Mouse (Mus musculus) heart, embryonic 13.5 days (tissue): ENCODE measurements around the gene Cstf1. TPM values are rescaled to one million over a fixed set of nuclear protein-coding genes. Genes with fewer than 3 reads are reported as not detected.

Experiments used
- ATAC-seq: fragments of 200-750 bp; cut with Nextera tagmentation; 2 replicates; pipeline ENCODE4 v1.8.0; 2017; ENCODE audit warnings: moderate TSS enrichment; ENCODE audit not compliant: insufficient number of reproducible peaks, low FRiP score, low TSS enrichment; ENCODE audit errors: extremely low read depth
- H3K27ac ChIP-seq: fragments of 300-500 bp; sonication (generic); replicated peaks from 2 replicates; pipeline ENCODE4 v1.5.1; 2015; ENCODE audit warnings: moderate library complexity, mild to moderate bottlenecking, inconsistent platforms
- H3K27me3 ChIP-seq: fragments of 300-500 bp; sonication (generic); replicated peaks from 2 replicates; pipeline ENCODE4 v1.6.1; 2015; ENCODE audit warnings: mild to moderate bottlenecking, inconsistent platforms
- H3K36me3 ChIP-seq: fragments of 300-500 bp; sonication (generic); 2 replicates; pipeline ENCODE4 v1.6.1; 2015; ENCODE audit warnings: mild to moderate bottlenecking, inconsistent platforms
- H3K4me1 ChIP-seq: fragments of 300-500 bp; sonication (generic); 2 replicates; pipeline ENCODE4 v1.6.1; 2015; ENCODE audit warnings: inconsistent platforms
- H3K4me2 ChIP-seq: fragments of 300-500 bp; sonication (generic); 2 replicates; pipeline ENCODE4 v1.6.1; 2015; ENCODE audit warnings: inconsistent platforms, mild to moderate bottlenecking, moderate library complexity
- H3K4me3 ChIP-seq: fragments of 300-500 bp; sonication (generic); 2 replicates; pipeline ENCODE4 v1.5.1; 2015; ENCODE audit warnings: moderate library complexity, mild to moderate bottlenecking, inconsistent platforms
- H3K9ac ChIP-seq: fragments of 300-500 bp; sonication (generic); 2 replicates; pipeline ENCODE4 v1.6.1; 2015; ENCODE audit warnings: inconsistent platforms, mild to moderate bottlenecking, moderate library complexity
- H3K9me3 ChIP-seq: fragments of 300-500 bp; sonication (generic); 2 replicates; pipeline ENCODE4 v1.6.1; 2016; ENCODE audit warnings: inconsistent platforms
- WGBS: fragments of 180-500 bp; shearing (Covaris S2); methylation state at CpG from one replicate; pipeline ENCODE4 v1.1.7; 2015; ENCODE audit warnings: mixed read lengths; 5-methylcytosine and 5-hydroxymethylcytosine counted together
- polyA plus RNA-seq: library from polyadenylated mRNA; unstranded; fragments of >200 nt; fragmentation: Nextera tagmentation; extraction: Ambion mirVana; gene quantifications from 2 replicates; pipeline ENCODE4 v1.2.1, GENCODE M21; 2015

Gene Cstf1
- polyA plus RNA-seq: 27.5 and 28.0 TPM in 2 replicates

DNA sequence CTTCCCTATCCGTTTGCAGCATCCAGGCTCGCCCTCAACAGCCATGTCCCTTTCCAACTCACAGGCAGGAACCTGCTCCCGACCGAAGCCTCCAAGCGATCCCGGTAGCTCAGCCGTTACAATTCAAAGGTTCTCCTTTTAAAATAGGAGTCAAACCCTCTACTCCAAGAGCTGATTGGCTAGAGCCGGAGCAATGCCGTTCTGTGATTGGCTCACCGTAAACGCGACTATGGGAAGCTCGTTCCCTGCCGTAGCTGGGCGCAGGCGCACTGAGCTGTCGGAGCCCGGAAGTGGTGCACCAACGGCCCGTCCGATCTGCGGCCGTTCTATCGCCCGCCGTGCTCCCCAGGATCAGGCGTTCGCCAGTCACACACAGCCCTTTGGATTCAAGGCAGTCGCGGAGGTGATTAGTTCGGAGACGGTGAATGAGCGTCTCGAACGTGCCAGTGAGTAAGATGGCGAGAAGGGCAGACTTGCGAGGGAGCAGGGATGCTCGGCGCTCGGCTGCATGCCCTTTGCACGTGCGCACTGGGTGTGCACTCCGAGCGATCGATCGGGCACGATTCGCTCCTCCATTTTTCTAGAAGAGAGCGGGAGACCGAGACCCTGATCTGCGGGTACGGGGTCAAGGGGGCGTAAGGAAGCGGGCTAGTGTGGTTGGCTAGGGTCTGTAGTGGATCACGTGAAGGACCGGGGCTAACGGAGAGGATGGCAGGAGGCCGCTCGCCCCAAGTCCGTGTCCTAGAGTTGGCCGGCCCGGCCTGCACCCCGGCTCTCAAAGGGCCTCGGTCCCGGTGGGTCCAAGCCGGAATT, at the start of gene Cstf1, which contains the start of gene Aurka:
Gene Cstf1 (plus strand): TSS at position 271 of the 813 bp plus-strand sequence.
Gene Aurka (minus strand): TSS at position 125 of the 813 bp plus-strand sequence.
- under 1% methylated on average over 66 of the region's 66 CpGs for WGBS
- peak within 1 kb of the TSS; percentile 97 for H3K4me3 ChIP-seq
- H3K9me3 ChIP-seq: no peaks in the 10 kb centered on the region
- peak within 1 kb of the TSS; percentile 97 for H3K9ac ChIP-seq
- H3K4me2 ChIP-seq: peak within 1 kb of the TSS; percentile 81
- H3K4me1 ChIP-seq: peaks cover 44% of the 10 kb centered on the region
- peaks cover 65% of the 10 kb centered on the region for H3K36me3 ChIP-seq
- H3K27ac ChIP-seq: peak within 1 kb of the TSS; percentile 75
- ATAC-seq: peak; percentile 90
- H3K27me3 ChIP-seq: no peaks in the 10 kb centered on the region

DNA sequence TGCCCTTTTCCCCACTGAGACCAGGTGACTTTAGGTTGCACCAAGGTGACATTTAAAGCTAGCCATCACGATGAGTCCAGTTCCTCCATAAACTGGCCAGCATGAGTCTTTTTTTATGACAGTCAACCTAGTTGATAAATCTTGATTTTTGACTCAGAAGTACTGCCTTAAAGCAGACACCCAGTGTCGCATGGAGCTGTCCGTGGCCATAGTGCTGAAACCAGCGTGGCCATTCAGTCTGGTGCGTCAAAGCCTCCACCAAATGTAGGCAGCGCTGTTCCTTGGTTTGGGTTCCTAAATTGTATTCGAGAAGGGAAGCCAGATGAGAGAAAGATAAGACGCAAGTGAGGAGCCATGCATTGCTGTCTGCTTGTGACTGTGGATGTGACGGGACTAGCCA, 49.6 kb upstream of the Cstf1 start:
- Histone ChIP-seq H3K9me3 (no peaks in the 10 kb centered on the region), H3K27me3 (peaks cover 16% of the 10 kb centered on the region; the same call in 1 of the 2 replicates), H3K27ac (no peak overlapping the region), H3K4me1 (no peaks in the 10 kb centered on the region), H3K4me3 (no peak overlapping the region), H3K9ac (no peak overlapping the region), H3K4me2 (no peak overlapping the region), H3K36me3 (no peaks in the 10 kb centered on the region)
- no peak for ATAC-seq
- WGBS: 13% methylated on average over 9 of the region's 9 CpGs

DNA sequence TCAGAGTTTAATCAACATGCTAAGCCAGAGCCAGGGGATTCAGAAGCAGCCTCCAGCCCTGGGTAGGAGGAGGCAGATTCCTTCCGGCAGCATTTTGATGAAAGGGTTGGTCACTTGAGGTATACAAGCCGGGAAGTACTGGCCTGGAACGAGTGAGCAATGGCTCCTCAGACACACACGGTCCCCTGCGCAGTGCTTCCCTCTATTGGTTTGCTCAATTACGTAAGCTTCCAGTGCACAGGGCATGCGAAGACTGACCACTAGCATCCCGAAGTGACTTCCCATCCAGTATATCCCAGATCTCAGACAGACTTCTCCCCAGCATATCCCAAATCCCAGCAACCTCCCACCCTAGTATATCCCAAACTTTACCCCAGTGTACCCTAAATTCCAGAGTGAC, 42.2 kb upstream of the Cstf1 start:
- WGBS: 50% methylated on average over 8 of the region's 8 CpGs
- H3K36me3 ChIP-seq: no peaks in the 10 kb centered on the region
- H3K9ac ChIP-seq: no peak overlapping the region
- no peaks in the 10 kb centered on the region for H3K4me1 ChIP-seq
- H3K4me3 ChIP-seq: no peak overlapping the region
- H3K9me3 ChIP-seq: no peaks in the 10 kb centered on the region
- ATAC-seq: no peak
- H3K27me3 ChIP-seq: peaks cover 51% of the 10 kb centered on the region
- no peak overlapping the region for H3K4me2 ChIP-seq
- no peak overlapping the region for H3K27ac ChIP-seq

DNA sequence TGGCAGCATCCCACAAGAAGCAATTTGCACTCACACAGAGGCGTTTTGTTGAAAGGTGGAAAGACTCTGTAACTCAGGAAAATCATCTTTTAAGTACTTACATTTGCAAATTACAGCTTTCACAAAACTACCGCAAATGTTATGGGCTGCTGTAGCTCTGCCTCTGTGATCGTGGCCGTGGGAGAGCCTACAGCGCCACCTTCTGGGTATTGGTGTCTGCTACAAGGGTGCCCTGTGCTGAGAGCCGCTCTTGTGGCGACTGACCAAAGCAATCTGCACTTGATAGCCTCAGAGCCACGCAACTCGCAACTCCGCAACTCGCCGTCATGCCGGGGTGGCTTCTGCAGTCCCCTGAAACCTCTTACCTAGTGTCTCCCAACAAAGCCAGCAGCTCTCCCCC, 41.3 kb upstream of the Cstf1 start:
- Histone ChIP-seq H3K4me1 (no peaks in the 10 kb centered on the region), H3K27me3 (peaks cover 47% of the 10 kb centered on the region), H3K9me3 (no peaks in the 10 kb centered on the region), H3K9ac (no peak overlapping the region), H3K36me3 (no peaks in the 10 kb centered on the region), H3K27ac (no peak overlapping the region), H3K4me2 (peak overlapping the region; percentile 29), H3K4me3 (no peak overlapping the region)
- ATAC-seq: no peak
- WGBS: 6% methylated on average over 13 of the region's 13 CpGs

DNA sequence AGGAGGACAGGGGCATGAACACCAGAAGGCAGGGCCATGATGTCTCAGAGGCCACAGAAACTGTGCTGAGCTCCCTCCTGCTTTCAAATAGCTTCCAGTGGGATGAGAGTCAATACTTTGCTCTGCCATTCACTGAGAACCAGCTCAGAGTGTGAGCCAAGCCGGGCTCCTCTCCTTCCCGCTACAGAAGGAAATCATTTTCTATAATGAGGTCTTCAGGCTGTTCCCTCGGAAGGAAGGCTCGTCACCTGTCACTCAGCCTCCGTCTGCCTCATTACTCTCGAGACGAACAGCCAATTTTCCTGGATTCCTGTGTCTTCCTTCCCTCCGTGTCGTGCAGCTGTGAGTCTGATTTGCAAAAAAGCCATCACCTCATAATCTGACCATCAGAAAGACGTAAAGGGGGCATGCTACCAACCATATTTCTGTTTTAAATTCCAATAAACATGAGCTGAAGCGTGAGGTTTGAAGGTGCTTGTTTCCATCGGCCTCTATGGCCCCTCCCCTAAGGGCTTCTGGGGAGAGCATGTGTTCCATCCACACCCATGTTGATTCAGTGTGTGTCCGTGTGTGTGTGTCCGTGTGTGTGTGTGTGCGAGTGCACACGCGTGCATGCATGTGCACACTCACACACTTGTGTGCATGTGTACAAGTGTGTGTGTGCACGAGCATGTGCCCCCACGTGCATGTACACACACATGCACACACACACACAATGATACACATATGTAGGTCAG, 32.1 kb upstream of the Cstf1 start:
- Histone ChIP-seq H3K9ac (no peak overlapping the region), H3K27ac (no peak overlapping the region)
- WGBS: 81% methylated on average over 19 of the region's 19 CpGs

DNA sequence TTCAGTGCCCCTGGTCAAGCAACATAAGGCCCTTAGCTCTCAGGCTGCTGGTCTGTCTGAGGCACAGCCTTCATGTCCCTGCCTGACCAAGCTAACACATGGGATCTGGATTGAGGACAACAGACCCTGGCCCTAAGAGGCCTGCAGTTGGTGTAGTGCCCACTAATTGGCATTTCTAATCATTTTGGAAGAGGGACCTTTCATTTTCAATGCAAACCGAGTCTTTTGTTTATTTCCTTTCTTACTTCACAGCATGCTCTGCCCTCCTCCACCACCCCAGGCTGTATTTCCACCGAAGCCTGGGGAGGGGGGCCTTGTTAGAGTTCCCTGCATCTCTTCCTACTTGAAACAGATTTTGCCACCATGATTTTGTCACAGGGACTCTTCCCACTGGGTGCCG, 29.5 kb upstream of the Cstf1 start:
- H3K9ac ChIP-seq: no peak overlapping the region
- WGBS: 48% methylated on average over 3 of the region's 3 CpGs
- no peak for ATAC-seq
- no peak overlapping the region for H3K27ac ChIP-seq
- no peaks in the 10 kb centered on the region for H3K36me3 ChIP-seq
- peaks cover 7% of the 10 kb centered on the region for H3K4me1 ChIP-seq
- peaks cover 11% of the 10 kb centered on the region for H3K9me3 ChIP-seq
- H3K27me3 ChIP-seq: no peaks in the 10 kb centered on the region
- no peak overlapping the region for H3K4me2 ChIP-seq
- H3K4me3 ChIP-seq: no peak overlapping the region

More for the DNA sequence above, 32.1 kb upstream of the Cstf1 start:
- Histone ChIP-seq H3K27me3 (0 out of 2 replicates have a peak, but pooled peaks cover 2% of the 10 kb centered on the region), H3K36me3 (no peaks in the 10 kb centered on the region), H3K4me3 (no peak overlapping the region), H3K9me3 (peaks cover 10% of the 10 kb centered on the region), H3K4me2 (no peak overlapping the region), H3K4me1 (no peaks in the 10 kb centered on the region)
- ATAC-seq: no peak

DNA sequence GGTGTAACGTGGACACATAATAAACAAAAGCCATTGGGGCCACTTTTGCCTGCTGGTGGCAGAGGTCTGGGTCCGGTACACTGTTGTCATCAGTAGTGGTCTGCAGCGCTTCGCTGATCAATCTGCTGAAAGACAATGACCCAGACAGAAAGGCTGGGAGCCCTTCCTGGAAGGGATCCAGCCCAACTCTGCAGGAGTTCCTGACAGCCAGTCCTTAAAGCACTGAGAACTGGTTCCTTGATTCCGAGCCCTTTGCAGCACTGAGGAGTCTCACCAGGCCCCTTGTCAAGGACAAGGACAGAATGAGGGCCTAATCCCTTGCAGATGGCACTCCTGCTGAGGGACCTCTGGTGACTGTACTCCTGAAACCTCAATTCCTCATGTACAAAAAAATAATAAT, 28.9 kb upstream of the Cstf1 start:
- Histone ChIP-seq H3K9ac (no peak overlapping the region), H3K9me3 (peaks cover 11% of the 10 kb centered on the region), H3K4me1 (peaks cover 10% of the 10 kb centered on the region), H3K4me2 (no peak overlapping the region), H3K4me3 (no peak overlapping the region), H3K27ac (no peak overlapping the region), H3K27me3 (no peaks in the 10 kb centered on the region), H3K36me3 (no peaks in the 10 kb centered on the region)
- 45% methylated on average over 5 of the region's 5 CpGs for WGBS
- ATAC-seq: no peak

DNA sequence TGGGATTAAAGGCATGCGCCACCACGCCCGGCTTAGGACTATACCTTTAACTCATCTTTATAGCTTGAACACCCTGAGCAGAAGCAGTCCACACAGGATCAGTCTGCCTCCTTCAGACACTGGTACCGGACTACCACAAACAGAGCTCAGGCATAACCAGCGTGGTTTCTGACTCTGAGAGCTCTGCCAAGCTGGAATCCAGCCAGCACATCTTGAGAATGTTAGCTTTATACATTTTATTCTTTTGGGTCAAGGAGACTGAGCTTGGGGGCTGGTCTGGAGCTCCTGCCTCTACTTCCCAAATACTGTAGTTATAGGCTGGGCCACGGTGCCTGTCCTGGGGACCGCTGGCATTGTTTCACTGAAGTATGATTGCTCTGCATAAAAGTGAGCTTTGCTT, 26.7 kb upstream of the Cstf1 start:
- Histone ChIP-seq H3K4me3 (no peak overlapping the region), H3K9ac (no peak overlapping the region), H3K4me1 (peaks cover 32% of the 10 kb centered on the region), H3K4me2 (no peak overlapping the region), H3K27ac (no peak overlapping the region), H3K9me3 (peaks cover 11% of the 10 kb centered on the region), H3K36me3 (no peaks in the 10 kb centered on the region), H3K27me3 (no peaks in the 10 kb centered on the region)
- 91% methylated on average over 7 of the region's 7 CpGs for WGBS
- no peak for ATAC-seq

DNA sequence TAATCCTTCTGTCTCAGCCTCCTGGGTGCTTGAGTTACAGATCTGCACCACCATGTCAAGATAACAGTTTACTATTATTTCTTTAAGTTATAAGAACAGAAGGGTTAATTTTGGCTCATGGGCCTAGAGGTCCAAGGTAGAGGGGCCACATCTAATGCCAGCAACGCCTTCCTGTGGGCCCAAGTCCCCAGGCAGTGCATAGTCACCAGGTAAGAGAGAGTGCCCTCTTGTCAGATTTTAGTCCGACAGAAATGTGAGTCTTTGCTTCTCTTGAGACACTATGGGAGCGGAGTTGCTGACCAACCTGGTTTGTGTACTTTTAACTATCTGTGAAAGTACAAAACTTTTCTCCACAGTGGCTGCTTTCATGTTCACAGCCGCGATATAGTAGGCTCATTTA, 25.8 kb upstream of the Cstf1 start:
- ATAC-seq: no peak
- peak overlapping the region; percentile 91 for H3K4me2 ChIP-seq
- WGBS: 35% methylated on average over 5 of the region's 5 CpGs
- H3K4me1 ChIP-seq: peaks cover 35% of the 10 kb centered on the region
- H3K9me3 ChIP-seq: peaks cover 11% of the 10 kb centered on the region
- peak overlapping the region; percentile 66 for H3K27ac ChIP-seq
- peak overlapping the region; percentile 77 for H3K4me3 ChIP-seq
- no peaks in the 10 kb centered on the region for H3K27me3 ChIP-seq
- 0 out of 2 replicates have a peak overlapping the region, but pooled peaks have one; percentile 1 for H3K9ac ChIP-seq
- no peaks in the 10 kb centered on the region for H3K36me3 ChIP-seq

DNA sequence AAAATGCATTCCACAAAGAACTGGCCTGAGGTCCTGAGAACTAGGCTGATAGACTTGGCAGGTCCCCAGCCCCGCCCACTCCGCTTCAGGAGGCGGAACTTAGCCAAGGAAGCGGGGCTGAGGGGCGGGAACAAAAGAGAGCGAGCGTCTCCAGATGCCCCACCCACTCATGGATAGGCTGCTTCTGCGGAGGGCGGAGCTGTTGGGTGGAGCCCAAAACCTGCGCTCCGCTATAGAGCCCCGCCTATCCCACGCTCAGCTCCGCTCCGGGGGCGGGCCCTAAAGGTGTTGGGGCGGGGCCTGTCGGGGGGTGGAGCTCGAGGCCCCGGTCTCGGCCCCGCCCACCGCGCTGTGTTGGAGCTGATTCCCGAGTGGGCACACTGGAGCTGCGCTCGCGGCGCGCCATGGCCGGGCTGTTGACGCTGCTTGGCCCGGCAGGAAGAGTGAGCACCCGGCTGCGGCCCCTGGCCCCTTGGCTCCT, 25.2 kb upstream of the Cstf1 start, which contains the start of gene Fam210b:
Gene Fam210b (plus strand): TSS at position 308 of the 481 bp plus-strand sequence.
- Histone ChIP-seq H3K27me3 (no peaks in the 10 kb centered on the region), H3K36me3 (no peaks in the 10 kb centered on the region), H3K27ac (peak within 1 kb of the TSS; percentile 67), H3K9me3 (peaks cover 11% of the 10 kb centered on the region), H3K4me1 (peaks cover 39% of the 10 kb centered on the region), H3K4me3 (peak within 1 kb of the TSS; percentile 77), H3K4me2 (peak within 1 kb of the TSS; percentile 91), H3K9ac (peak within 1 kb of the TSS; percentile 87)
- peak; percentile 93 for ATAC-seq
- under 1% methylated on average over 33 of the region's 35 CpGs for WGBS
